Mouse (Mus musculus): Measurements from ENCODE around the gene Tcte3.
"Not testable (repeated sequence)": the region's sequence is repeated elsewhere in the genome, so short reads cannot be mapped to it uniquely, and the experiment has no call there.

DNA sequence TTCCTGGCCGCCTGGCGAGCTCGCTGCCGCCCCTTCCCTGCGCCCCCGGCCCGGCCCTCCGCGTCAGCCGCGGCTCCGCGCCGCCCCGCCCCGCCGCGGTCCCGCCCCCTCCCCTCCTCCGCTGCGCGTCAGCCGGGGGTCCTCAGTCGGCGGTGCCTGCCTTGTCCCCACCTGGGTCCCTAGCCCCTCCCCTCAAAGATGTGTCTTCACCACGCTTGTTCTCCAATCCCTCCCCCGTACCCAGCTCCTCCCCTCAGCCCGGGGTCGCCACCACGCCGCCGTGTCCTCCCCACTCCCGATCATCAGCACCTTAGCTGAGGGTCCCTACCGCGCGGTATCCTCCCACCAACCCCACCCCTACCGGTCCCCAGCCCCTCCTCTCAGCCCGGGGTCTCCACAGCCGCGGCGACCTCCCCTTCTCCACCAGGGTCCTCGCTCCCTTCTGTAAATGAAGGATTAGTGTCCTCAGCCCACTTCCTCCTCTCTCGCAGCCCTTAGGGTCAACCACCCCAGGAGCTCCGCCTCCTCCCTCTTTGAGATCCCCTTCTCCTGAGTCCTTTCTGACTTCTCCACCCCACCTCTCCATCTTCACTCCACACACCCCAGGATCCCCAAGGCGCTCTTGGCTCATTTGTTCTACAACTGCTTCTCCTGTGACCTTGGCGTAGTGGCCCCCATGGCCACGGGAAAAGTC, 48.0 kb downstream of the Tcte3 start:
- TF ChIP-seq CTCF, EP300 (IDR thresholded peaks at IDR 0.05; ENCODE audit: low read depth): not testable (repeated sequence)
